Mouse (Mus musculus): Measurements from ENCODE around the gene Ppp1r10.

Gene Ppp1r10

GRCm38 (mm10) chr17:35916297-35917142, at the start of gene Ppp1r10, which contains the start of gene Mrps18b:
TSS of gene Ppp1r10 (plus strand) at chr17:35916434.
TSS of gene Mrps18b (minus strand) at chr17:35916389.
- DNase-seq (ENCODE audit: low read depth, low spot score): peak; percentile 100

- peak; percentile 24 for DNase-seq (ENCODE audit: low read depth, low spot score)
Observed at GRCm38 (mm10) chr17:35866911-35867890, 49.0 kb upstream of the Ppp1r10 start.

GRCm38 (mm10) chr17:35868165-35868820, 47.9 kb upstream of the Ppp1r10 start:
- peak; percentile 26 for DNase-seq (ENCODE audit: low read depth, low spot score)

GRCm38 (mm10) chr17:35868961-35869345, 47.3 kb upstream of the Ppp1r10 start:
- no peak for DNase-seq (ENCODE audit: low read depth, low spot score)

- DNase-seq (ENCODE audit: low read depth, low spot score): no peak
Observed at GRCm38 (mm10) chr17:35869346-35870067, 46.7 kb upstream of the Ppp1r10 start.

GRCm38 (mm10) chr17:35870151-35870883, 45.9 kb upstream of the Ppp1r10 start:
- peak; percentile 51 for DNase-seq (ENCODE audit: low read depth, low spot score)

GRCm38 (mm10) chr17:35870884-35871696, 45.1 kb upstream of the Ppp1r10 start:
- no peak for DNase-seq (ENCODE audit: low read depth, low spot score)

- DNase-seq (ENCODE audit: low read depth, low spot score): peak; percentile 92
Observed at GRCm38 (mm10) chr17:35873774-35874519, 42.3 kb upstream of the Ppp1r10 start.

- peak; percentile 82 for DNase-seq (ENCODE audit: low read depth, low spot score)
Observed at GRCm38 (mm10) chr17:35874721-35875120, 41.5 kb upstream of the Ppp1r10 start.

GRCm38 (mm10) chr17:35879245-35880057, 36.8 kb upstream of the Ppp1r10 start, which contains the start of gene Dhx16:
TSS of gene Dhx16 (plus strand) at chr17:35879819.
- peak; percentile 99 for DNase-seq (ENCODE audit: low read depth, low spot score)

GRCm38 (mm10) chr17:35882924-35883323, 33.3 kb upstream of the Ppp1r10 start:
- DNase-seq (ENCODE audit: low read depth, low spot score): no peak

- no peak for DNase-seq (ENCODE audit: low read depth, low spot score)
Observed at GRCm38 (mm10) chr17:35883777-35884176, 32.5 kb upstream of the Ppp1r10 start.

GRCm38 (mm10) chr17:35887725-35888124, 28.5 kb upstream of the Ppp1r10 start:
- DNase-seq (ENCODE audit: low read depth, low spot score): no peak

- DNase-seq (ENCODE audit: low read depth, low spot score): peak; percentile 96
Observed at GRCm38 (mm10) chr17:35896781-35897643, 19.2 kb upstream of the Ppp1r10 start, which contains the start of gene 2310061I04Rik. TSS of gene 2310061I04Rik (minus strand) at chr17:35897431.

- peak; percentile 49 for DNase-seq (ENCODE audit: low read depth, low spot score)
Observed at GRCm38 (mm10) chr17:35897644-35898573, 18.3 kb upstream of the Ppp1r10 start.
